Mouse (Mus musculus): ENCODE results near the gene Akap6. TPM values are rescaled to one million over a fixed set of nuclear protein-coding genes. Genes with fewer than 3 reads are reported as not detected.

The Akap6 gene
- 100 to 1,000 TPM; 174 to 175 TPM for total RNA-seq (2021)

GRCm38 (mm10) chr12:52699146-52699545 is at the start of gene Akap6:
Akap6 (plus strand) TSS chr12:52699383.
- intact Hi-C loops (cut with DNase I): loop anchor here (2.0 to 10.0 kb wide), 3 partner anchors 96 to 196 kb away; partner anchors contain the start of gene Arhgap5

GRCm38 (mm10) chr12:52662907-52663790 is 36.0 kb upstream of the Akap6 start:
- intact Hi-C loops (cut with DNase I): no loop called here
- no peak for DNase-seq (ENCODE audit: low spot score in 2 of 2)

More at GRCm38 (mm10) chr12:52699146-52699545, at the start of gene Akap6:
- peak; percentile 77 to 84 for DNase-seq (ENCODE audit: low spot score in 2 of 2)

- intact Hi-C loops (cut with DNase I): no loop called here
- DNase-seq (ENCODE audit: low spot score in 2 of 2): no peak
Measured at GRCm38 (mm10) chr12:52664944-52665343, 34.2 kb upstream of the Akap6 start.

DNA sequence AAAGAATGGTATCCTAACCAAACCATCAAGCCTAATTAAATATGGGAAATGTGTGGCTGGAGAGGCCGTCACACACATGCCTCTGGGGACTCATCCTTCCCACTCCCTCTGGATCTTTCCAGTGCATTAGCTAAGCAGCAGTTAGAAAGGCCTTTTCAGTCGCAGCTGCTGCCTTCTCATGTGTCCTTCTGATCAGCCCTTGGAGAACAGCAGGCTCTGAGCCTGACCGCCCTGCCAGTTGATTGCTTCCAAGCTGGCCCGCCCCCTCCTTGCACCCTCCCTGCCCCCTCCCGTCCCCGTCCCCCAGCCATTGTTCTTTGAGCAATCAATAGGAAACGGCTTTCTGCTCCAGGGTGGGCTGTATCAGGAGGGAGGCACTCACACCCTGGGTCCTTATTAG is 27.7 kb upstream of the Akap6 start:
- no peak for DNase-seq (ENCODE audit: low spot score in 2 of 2)
- intact Hi-C loops (cut with DNase I): no loop called here

DNA sequence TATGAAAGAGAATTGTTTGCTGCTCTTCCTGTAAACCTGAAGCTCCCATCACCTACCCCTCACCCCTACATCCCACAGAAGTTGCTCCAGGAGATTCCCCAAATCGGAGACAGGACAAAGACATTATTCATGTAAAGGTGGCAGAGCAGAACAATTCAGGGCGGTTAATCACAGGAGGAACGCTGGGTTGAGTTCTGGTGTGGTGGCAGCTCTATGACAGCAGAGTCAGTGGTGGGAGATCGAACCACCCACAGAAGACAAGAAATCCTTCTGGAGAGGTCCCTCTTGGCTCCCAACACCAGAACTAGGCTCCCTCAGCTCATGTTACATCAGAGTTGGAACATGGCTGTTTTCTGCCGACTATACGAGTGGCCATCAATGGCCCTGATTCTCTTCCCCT is 27.2 kb upstream of the Akap6 start:
- intact Hi-C loops (cut with DNase I): no loop called here
- no peak for DNase-seq (ENCODE audit: low spot score in 2 of 2)

DNA sequence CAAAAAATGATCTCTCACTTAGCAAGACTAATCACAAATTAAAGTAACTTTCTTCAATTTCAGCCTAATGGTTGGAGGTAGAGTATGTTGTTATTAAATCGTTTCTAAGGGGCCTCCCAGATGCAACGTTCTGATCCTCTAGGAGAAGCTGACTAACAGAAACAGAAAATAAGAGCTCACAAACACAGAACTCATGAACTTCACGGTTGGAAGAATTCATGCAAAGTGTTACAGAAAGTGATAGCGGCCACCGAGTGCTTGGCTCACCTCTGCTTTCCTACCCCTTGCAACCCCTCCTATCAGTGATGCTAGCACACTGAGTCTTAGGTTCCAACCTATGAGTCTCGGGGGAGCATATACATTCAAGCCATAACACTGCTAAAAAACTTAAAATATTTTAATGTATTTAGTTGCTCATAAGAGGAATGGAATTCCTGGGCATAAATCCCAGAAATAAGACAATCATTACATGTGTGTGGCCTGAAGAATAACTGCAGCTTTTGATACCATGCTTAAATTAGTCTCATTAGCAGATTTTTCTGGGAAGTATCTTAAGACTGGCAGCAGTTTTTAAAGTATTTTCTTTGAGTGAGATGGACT is 25.7 kb upstream of the Akap6 start:
- no peak for DNase-seq (ENCODE audit: low spot score in 2 of 2)
- intact Hi-C loops (cut with DNase I): no loop called here

- no peak for DNase-seq (ENCODE audit: low spot score in 2 of 2)
- intact Hi-C loops (cut with DNase I): no loop called here
Measured at GRCm38 (mm10) chr12:52675010-52675409, 24.2 kb upstream of the Akap6 start.

GRCm38 (mm10) chr12:52687355-52687754 is 11.8 kb upstream of the Akap6 start:
- DNase-seq (ENCODE audit: low spot score in 2 of 2): no peak

GRCm38 (mm10) chr12:52688712-52689111 is 10.5 kb upstream of the Akap6 start:
- intact Hi-C loops (cut with DNase I): no loop called here

More at GRCm38 (mm10) chr12:52687355-52687754, 11.8 kb upstream of the Akap6 start:
- intact Hi-C loops (cut with DNase I): no loop called here

GRCm38 (mm10) chr12:52691552-52691951 is 7.6 kb upstream of the Akap6 start:
- no peak for DNase-seq (ENCODE audit: low spot score in 2 of 2)
- intact Hi-C loops (cut with DNase I): loop anchor here (10.0 kb wide), 2 partner anchors 187 to 203 kb away; partner anchors contain the start of gene Arhgap5

More at GRCm38 (mm10) chr12:52688712-52689111, 10.5 kb upstream of the Akap6 start:
- DNase-seq (ENCODE audit: low spot score in 2 of 2): no peak

- intact Hi-C loops (cut with DNase I): loop anchor here (10.0 kb wide), 2 partner anchors 188 to 202 kb away; partner anchors contain the start of gene Arhgap5
- DNase-seq (ENCODE audit: low spot score in 2 of 2): no peak
Measured at GRCm38 (mm10) chr12:52692290-52692974, 6.8 kb upstream of the Akap6 start.

- intact Hi-C loops (cut with DNase I): loop anchor here (2.0 to 10.0 kb wide), 3 partner anchors 95 to 197 kb away; partner anchors contain the start of gene Arhgap5
- DNase-seq (ENCODE audit: low spot score in 2 of 2): no peak
Measured at GRCm38 (mm10) chr12:52697407-52698109, 1.6 kb upstream of the Akap6 start.

DNA sequence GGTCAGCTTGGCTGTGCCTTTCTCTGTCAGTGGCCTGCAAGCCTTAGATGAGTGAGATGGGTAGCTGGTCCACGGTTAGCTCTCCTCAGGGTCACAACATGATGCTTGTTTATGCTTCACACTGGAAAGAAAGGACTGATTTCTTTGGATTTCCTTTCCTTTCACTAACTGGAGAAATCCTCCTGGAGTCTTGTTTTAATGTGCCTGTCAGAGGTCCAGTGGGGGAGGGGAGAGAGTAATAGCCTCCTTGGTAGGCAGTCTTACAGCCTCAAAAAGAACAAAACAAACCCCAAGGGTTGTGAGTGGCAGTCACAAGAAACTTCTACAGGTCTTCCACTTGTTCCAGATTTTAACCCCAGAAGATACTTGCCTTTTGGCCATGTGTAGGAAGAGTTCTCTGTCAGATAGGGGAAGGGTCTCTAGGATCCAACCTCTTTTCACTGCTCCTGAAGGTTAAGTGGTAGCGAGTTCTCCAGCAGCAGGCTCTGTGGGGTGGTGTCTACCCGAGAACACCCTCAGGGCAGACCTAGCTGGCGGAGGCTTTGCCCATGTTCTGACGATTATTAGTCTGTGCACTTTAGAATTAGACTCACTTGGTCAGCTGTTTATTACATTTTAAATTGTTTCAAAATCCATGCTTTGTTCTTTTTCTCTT is 780 bp upstream of the Akap6 start:
- intact Hi-C loops (cut with DNase I): loop anchor here (2.0 to 10.0 kb wide), 3 partner anchors 96 to 196 kb away; partner anchors contain the start of gene Arhgap5

GRCm38 (mm10) chr12:52699961-52700696 is 946 bp downstream of the Akap6 start:
- peak in 1 of 2 experiments; percentile 23 for DNase-seq (ENCODE audit: low spot score in 2 of 2)
- intact Hi-C loops (cut with DNase I): loop anchor here (2.0 to 10.0 kb wide), 5 partner anchors 77 to 195 kb away; partner anchors contain the start of gene Arhgap5

More for the DNA sequence above, 780 bp upstream of the Akap6 start:
- DNase-seq (ENCODE audit: low spot score in 2 of 2): no peak

DNA sequence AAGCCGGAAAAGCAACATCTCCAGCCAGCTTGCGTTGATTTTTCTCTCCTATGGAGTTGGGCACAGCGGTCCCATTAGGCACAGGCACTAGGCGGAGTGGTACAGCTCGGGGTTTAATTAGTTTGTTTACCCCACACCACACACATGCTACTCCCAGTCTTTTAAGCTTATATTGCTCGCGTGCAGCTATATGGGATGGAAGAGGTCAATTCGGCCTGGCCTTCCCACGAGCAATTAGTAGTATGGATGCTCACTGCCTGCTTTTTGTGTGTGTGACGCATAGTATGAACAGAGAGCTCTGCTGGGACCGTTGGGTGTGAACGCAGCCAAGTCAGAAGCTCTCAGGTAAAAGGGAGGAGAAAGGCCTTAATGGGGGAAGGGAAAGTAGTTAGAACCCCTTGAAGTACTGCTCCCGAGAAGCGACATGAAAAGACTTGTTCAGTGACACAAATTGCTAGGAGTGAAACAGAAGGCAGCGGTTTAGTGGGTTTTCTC is 1.6 kb downstream of the Akap6 start:
- intact Hi-C loops (cut with DNase I): loop anchor here (5.0 kb wide), 2 partner anchors 77 to 132 kb away; no protein-coding TSS in a partner anchor
- peak in 1 of 2 experiments; percentile 42 for DNase-seq (ENCODE audit: low spot score in 2 of 2)

- intact Hi-C loops (cut with DNase I): loop anchor here (5.0 kb wide), 2 partner anchors 76 to 131 kb away; no protein-coding TSS in a partner anchor
- peak in 1 of 2 experiments; percentile 37 for DNase-seq (ENCODE audit: low spot score in 2 of 2)
Measured at GRCm38 (mm10) chr12:52701201-52701641, 2.0 kb downstream of the Akap6 start.

GRCm38 (mm10) chr12:52702368-52702967 is 3.3 kb downstream of the Akap6 start:
- intact Hi-C loops (cut with DNase I): loop anchor here (5.0 kb wide), 2 partner anchors 75 to 130 kb away; no protein-coding TSS in a partner anchor

More at GRCm38 (mm10) chr12:52702368-52702967, 3.3 kb downstream of the Akap6 start:
- DNase-seq (ENCODE audit: low spot score in 2 of 2): no peak

Measured in left cerebral cortex, postnatal 36 days (tissue).